Mouse (Mus musculus) Patski (cell line): ENCODE measurements at regions not wholly inside any gene's neighbourhood (a gene's known extent, or its start where the extent isn't known, plus 50 kb on each side); places are given as distances from the start of the nearest gene placed in this dataset.

ENCODE experiments used
- ATAC-seq: fragments of 100-300 bp; one replicate; pipeline ENCODE4 v1.8.0; 2021
- CTCF ChIA-PET: fragments of 350-600 bp; sonication (Branson Sonifier 250); formaldehyde crosslinking; loops from one replicate; lab custom pipeline; 2022; ENCODE audit warnings: inconsistent platforms; lab: Charles Lee
- POLR2A ChIA-PET: fragments of 350-600 bp; sonication (Branson Sonifier 250); formaldehyde crosslinking; loops from one replicate; lab custom pipeline; 2022; ENCODE audit warnings: antibody characterized with exemption, inconsistent platforms; lab: Charles Lee
- DNase-seq: peaks from one replicate; pipeline ENCODE4 v3.0.0-alpha.2; 2011; ENCODE audit warnings: low read depth, low spot score
- H3K27me3 ChIP-seq: fragments of 371-371 bp; one replicate; pipeline ENCODE4 v1.5.1; 2021
- CTCF ChIP-seq: fragments of 100-300 bp; IDR thresholded peaks from one replicate; pipeline ENCODE4 v1.5.1; 2021
- in situ Hi-C: fragments of 300-500 bp; cut with MboI; formaldehyde crosslinking; loops from 3 replicates; pipeline ENCODE4 v1.11.1; 2018; ENCODE audit warnings: low pct_unique_long_range_greater_than_20kb, mixed read lengths

GRCm38 (mm10) chr5:41563441-41563840 lies 144.5 kb downstream of the Rab28 start:
- in situ Hi-C loops, result no loop called here
- H3K27me3 ChIP-seq, result no peaks in the 10 kb centered on the region
- DNase-seq (no peak), ATAC-seq (no peak)
- ChIA-PET CTCF (no interaction called here), POLR2A (no interaction called here)
- TF ChIP-seq CTCF, result no peak

- ATAC-seq, result no peak
- in situ Hi-C loops, result no loop called here
- ChIA-PET CTCF (no interaction called here), POLR2A (no interaction called here)
- H3K27me3 ChIP-seq, result peaks cover 3% of the 10 kb centered on the region
- no peak for TF ChIP-seq CTCF
- DNase-seq, result no peak
Observed at GRCm38 (mm10) chr5:41562299-41562698, 145.7 kb downstream of the Rab28 start.

DNA sequence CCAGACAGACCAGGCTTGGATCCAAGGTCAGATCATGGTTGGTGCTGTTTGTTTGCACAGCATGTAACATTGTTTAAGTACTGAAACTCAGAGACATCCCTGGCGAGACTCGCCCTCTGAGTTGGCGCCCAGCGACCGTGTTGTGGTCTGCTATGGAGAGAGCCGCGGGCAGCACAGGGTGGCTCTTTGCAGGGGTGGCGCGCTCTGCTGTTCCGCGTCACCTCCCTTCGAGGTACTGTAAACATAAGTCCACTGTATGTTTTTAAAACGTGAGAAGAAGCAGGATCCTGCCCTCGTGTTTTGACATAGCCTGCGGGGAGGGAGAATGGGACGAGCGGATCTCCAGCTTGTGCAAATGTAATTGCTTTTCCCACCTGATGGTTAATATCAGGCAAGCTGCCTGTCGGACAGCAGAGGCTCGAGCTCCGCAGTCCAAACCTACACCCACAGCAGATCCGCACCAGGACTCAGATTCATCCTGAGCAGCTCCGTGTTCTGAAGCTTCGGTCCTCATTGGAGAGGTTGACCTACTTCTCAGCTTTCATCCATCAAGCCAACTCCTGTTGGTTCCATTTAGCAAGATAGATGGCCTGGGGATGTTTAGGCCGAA lies 151.2 kb downstream of the Rab28 start:
- CTCF ChIA-PET, result no interaction called here
- no peak for ATAC-seq

DNA sequence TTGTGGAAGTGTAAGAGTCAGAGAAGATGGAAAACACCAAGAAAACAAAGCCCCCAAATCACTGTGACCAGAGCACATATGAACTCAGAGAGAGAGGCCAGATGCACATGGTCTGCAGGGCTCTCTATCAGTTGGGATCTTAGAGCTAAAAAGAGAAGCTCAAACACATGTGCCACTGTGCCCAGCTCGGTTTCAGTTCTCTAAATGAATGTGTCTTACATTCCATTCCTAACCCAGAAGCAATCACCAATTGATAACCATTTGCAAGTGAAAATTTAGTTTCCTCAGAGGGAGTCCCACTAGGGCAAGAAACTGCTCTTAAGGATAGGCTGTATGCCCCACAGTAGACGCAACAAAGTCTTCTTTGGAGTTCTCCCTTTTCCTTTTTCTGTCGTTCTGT lies 153.6 kb downstream of the Rab28 start:
- ChIA-PET POLR2A (no interaction called here), CTCF (no interaction called here)
- no peak for TF ChIP-seq CTCF
- in situ Hi-C loops, result no loop called here
- no peak for ATAC-seq
- no peak for DNase-seq
- peaks cover 18% of the 10 kb centered on the region for H3K27me3 ChIP-seq

More for the DNA sequence above, 151.2 kb downstream of the Rab28 start:
- peaks cover 15% of the 10 kb centered on the region for H3K27me3 ChIP-seq
- DNase-seq, result no peak
- in situ Hi-C loops, result no loop called here
- TF ChIP-seq CTCF, result no peak
- POLR2A ChIA-PET, result no interaction called here

DNA sequence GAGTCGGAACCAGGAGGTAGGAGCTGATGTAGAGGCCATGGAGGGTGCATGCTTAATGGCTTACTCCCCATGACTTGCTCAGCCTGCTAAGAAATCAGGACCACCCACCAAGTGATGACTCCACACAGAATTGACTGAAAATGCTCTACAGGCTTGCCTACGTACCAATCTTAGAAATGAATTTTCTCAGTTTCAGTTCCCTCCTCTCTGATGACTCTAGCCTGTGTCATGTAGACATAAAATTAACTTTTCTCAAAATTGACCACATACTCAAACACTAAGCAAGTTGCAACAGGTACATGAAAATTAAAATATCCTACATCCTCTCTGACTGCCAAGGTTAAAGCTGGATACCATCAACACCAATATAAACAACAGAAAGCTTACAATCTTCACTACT lies 157.9 kb downstream of the Rab28 start:
- DNase-seq, result no peak
- ChIA-PET CTCF (interaction anchor here (1.2 kb wide), 1 partner anchor 30 kb away, joined by 3 read pairs; no protein-coding TSS in a partner anchor), POLR2A (no interaction called here)
- in situ Hi-C loops, result no loop called here
- peaks cover 5% of the 10 kb centered on the region for H3K27me3 ChIP-seq
- no peak for ATAC-seq
- no peak for TF ChIP-seq CTCF

DNA sequence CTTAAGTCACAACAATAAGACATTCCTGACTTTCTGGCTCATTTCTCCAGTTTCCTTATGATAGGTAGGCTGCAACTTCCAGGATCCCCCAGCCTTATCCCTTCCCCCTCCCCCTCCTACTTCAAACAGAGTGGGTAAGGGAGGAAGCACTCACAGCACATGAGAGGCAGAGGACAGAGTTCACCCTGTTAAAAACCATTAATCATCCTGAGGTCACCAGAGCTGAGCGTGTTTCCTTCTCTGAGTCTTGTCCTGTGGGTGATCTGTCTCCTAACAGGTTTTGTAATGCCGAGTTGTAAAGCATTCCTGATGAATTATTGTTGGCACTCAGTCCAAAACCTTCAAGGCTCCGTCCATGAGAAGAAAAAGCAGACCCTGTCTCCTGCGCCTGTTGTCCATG lies 161.0 kb downstream of the Rab28 start:
- ChIA-PET CTCF (no interaction called here), POLR2A (no interaction called here)
- DNase-seq (no peak), ATAC-seq (no peak)
- no peak for TF ChIP-seq CTCF
- in situ Hi-C loops, result no loop called here
- H3K27me3 ChIP-seq, result peaks cover 2% of the 10 kb centered on the region

DNA sequence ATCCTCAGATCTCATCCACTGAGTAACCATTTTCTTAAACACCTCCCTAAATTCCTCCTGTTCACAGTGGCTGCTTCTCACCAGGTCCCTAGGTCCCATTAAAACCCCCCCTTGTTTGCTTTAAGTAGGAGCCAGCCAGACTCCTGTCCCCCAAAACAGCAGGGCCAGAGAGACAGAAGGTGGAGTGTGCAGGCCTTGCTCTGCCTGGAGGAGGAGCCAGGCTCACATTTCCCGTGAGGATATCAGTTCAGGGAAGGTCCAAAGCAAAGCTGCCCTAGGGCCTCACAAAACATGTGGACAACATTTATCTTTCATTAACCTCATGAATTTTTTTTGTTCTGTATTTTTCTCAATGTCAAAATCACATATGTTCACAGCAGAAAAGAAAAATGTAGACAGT lies 167.2 kb downstream of the Rab28 start:
- no peak for TF ChIP-seq CTCF
- in situ Hi-C loops, result no loop called here
- ChIA-PET POLR2A (no interaction called here), CTCF (no interaction called here)
- peak; percentile 35 for ATAC-seq
- H3K27me3 ChIP-seq, result peaks cover 5% of the 10 kb centered on the region
- DNase-seq, result no peak

GRCm38 (mm10) chr5:41534598-41534997 lies 173.4 kb downstream of the Rab28 start:
- no peak for TF ChIP-seq CTCF
- H3K27me3 ChIP-seq, result peaks cover 8% of the 10 kb centered on the region
- CTCF ChIA-PET, result no interaction called here
- in situ Hi-C loops, result no loop called here
- POLR2A ChIA-PET, result no interaction called here
- ATAC-seq, result no peak
- no peak for DNase-seq
